7 mouse cellular contexts compared by ENCODE assay signal in genomic region chr11:31368965-31369647, GRCm38 (mm10). TPM values are rescaled to one million over a fixed set of nuclear protein-coding genes. Genes with fewer than 3 reads are reported as not detected.
DNase-seq lines count a peak whose midpoint lies in the region; ATAC-seq and TF ChIP-seq lines count a peak whose summit lies in the region.

No protein-coding gene starts in this region.

- no peak for TF ChIP-seq EP300 in stomach, postnatal 0 days (optimal IDR thresholded peaks at IDR 0.05)

- peak overlapping the region; percentile 54 for H3K4me3 ChIP-seq in hindbrain, postnatal 0 days (ENCODE audit: low read length)
- peak overlapping the region; percentile 57 for H3K4me3 ChIP-seq in limb, embryonic 13.5 days
- H3K4me3 ChIP-seq in midbrain, embryonic 12.5 days, result peak overlapping the region; percentile 55
- H3K4me3 ChIP-seq in stomach, postnatal 0 days (ENCODE audit: low read depth, low read length), result peak overlapping the region; percentile 56

- DNase-seq in WW6 (ENCODE audit: low read depth, low spot score), result peak; percentile 46
- peak; percentile 69 for DNase-seq in embryo, embryonic 10 days (ENCODE audit: low spot score)
- peak; percentile 46 for DNase-seq in gastrocnemius, postnatal 25 days
- peak; percentile 59 for DNase-seq in hindbrain, postnatal 0 days (ENCODE audit: low spot score)
- peak; percentile 66 for DNase-seq in stomach, postnatal 0 days (ENCODE audit: low spot score)

- H3K4me1 ChIP-seq in hindbrain, postnatal 0 days (ENCODE audit: insufficient read depth, low read length), result peaks cover 10% of the 10 kb centered on the region
- H3K4me1 ChIP-seq in limb, embryonic 13.5 days, result peaks cover 30% of the 10 kb centered on the region
- peaks cover 27% of the 10 kb centered on the region for H3K4me1 ChIP-seq in midbrain, embryonic 12.5 days
- peaks cover 4% of the 10 kb centered on the region; the same call in 1 of the 2 replicates for H3K4me1 ChIP-seq in stomach, postnatal 0 days (replicated peaks; ENCODE audit: control insufficient read depth, insufficient read depth)

- peak overlapping the region; percentile 90 for H3K4me2 ChIP-seq in hindbrain, postnatal 0 days (ENCODE audit: low read depth, low read length)
- peak overlapping the region; percentile 99 for H3K4me2 ChIP-seq in limb, embryonic 13.5 days (replicated peaks)
- peak overlapping the region; percentile 92 for H3K4me2 ChIP-seq in midbrain, embryonic 12.5 days (replicated peaks)
- peak overlapping the region; percentile 93 for H3K4me2 ChIP-seq in stomach, postnatal 0 days (replicated peaks; ENCODE audit: low read depth)

- no peak for TF ChIP-seq CTCF in hindbrain, postnatal 0 days (IDR thresholded peaks at IDR 0.05; ENCODE audit: low read depth)
- TF ChIP-seq CTCF in stomach, postnatal 0 days (IDR thresholded peaks at IDR 0.05; ENCODE audit: low read depth), result no peak

- WGBS in hindbrain, postnatal 0 days, result under 1% methylated on average over 50 of the region's 50 CpGs
- WGBS in limb, embryonic 13.5 days, result under 1% methylated on average over 50 of the region's 50 CpGs
- WGBS in midbrain, embryonic 12.5 days, result under 1% methylated on average over 50 of the region's 50 CpGs
- WGBS in stomach, postnatal 0 days, result under 1% methylated on average over 50 of the region's 50 CpGs

- H3K27ac ChIP-seq in hindbrain, postnatal 0 days, result 0 out of 2 replicates have a peak overlapping the region, but pooled peaks have one; percentile 15
- H3K27ac ChIP-seq in limb, embryonic 13.5 days, result no peak overlapping the region
- no peak overlapping the region for H3K27ac ChIP-seq in midbrain, embryonic 12.5 days (replicated peaks)
- H3K27ac ChIP-seq in stomach, postnatal 0 days (replicated peaks), result peak overlapping the region; percentile 49

- H3K9me3 ChIP-seq in hindbrain, postnatal 0 days (ENCODE audit: low read length), result no peaks in the 10 kb centered on the region
- H3K9me3 ChIP-seq in limb, embryonic 13.5 days, result no peaks in the 10 kb centered on the region; the same call in 1 of the 2 replicates
- H3K9me3 ChIP-seq in midbrain, embryonic 12.5 days, result no peaks in the 10 kb centered on the region
- H3K9me3 ChIP-seq in stomach, postnatal 0 days (ENCODE audit: control insufficient read depth, low read length), result no peaks in the 10 kb centered on the region

- ATAC-seq in hindbrain, postnatal 0 days, result peak; percentile 59
- ATAC-seq in limb, embryonic 13.5 days (ENCODE audit: low FRiP score, low read depth), result peak; percentile 58
- peak; percentile 72 for ATAC-seq in midbrain, embryonic 12.5 days (ENCODE audit: low FRiP score, low read depth)
- ATAC-seq in stomach, postnatal 0 days (ENCODE audit: low FRiP score, low TSS enrichment), result peak; percentile 67

- no peaks in the 10 kb centered on the region for H3K36me3 ChIP-seq in hindbrain, postnatal 0 days (ENCODE audit: insufficient read depth, low read length)
- H3K36me3 ChIP-seq in limb, embryonic 13.5 days, result no peaks in the 10 kb centered on the region
- no peaks in the 10 kb centered on the region for H3K36me3 ChIP-seq in midbrain, embryonic 12.5 days
- H3K36me3 ChIP-seq in stomach, postnatal 0 days (ENCODE audit: control insufficient read depth, insufficient read depth, low read length), result no peaks in the 10 kb centered on the region

- peak overlapping the region; percentile 44 for H3K9ac ChIP-seq in hindbrain, postnatal 0 days (replicated peaks; ENCODE audit: low read length)
- H3K9ac ChIP-seq in limb, embryonic 13.5 days, result peak overlapping the region; percentile 61
- peak overlapping the region; percentile 54 for H3K9ac ChIP-seq in midbrain, embryonic 12.5 days (replicated peaks)
- H3K9ac ChIP-seq in stomach, postnatal 0 days (ENCODE audit: low read length), result peak overlapping the region; percentile 61

- peaks cover 10% of the 10 kb centered on the region; the same call in 1 of the 2 replicates for H3K27me3 ChIP-seq in hindbrain, postnatal 0 days (ENCODE audit: insufficient read depth, low read length)
- H3K27me3 ChIP-seq in limb, embryonic 13.5 days, result peaks cover 81% of the 10 kb centered on the region
- H3K27me3 ChIP-seq in midbrain, embryonic 12.5 days, result peaks cover 75% of the 10 kb centered on the region
- no peaks in the 10 kb centered on the region for H3K27me3 ChIP-seq in stomach, postnatal 0 days (ENCODE audit: control insufficient read depth, insufficient read depth, low read length)

RNA-seq across cellular contexts. Expression of gene Stc2, which starts 0.8 kb away (rescaled TPM):
- total RNA-seq in gastrocnemius, postnatal 25 days (2021), result 1 to 10 TPM; 3.1 to 4.4 TPM
- 3.2 and 4.0 TPM in 2 replicates for total RNA-seq in hindbrain, postnatal 0 days (2014; rRNA removed)
- polyA plus RNA-seq in hindbrain, postnatal 0 days (2015; fragmentation: Nextera tagmentation; extraction: Ambion mirVana), result 1.2 and 1.3 TPM in 2 replicates
- polyA plus RNA-seq in limb, embryonic 13.5 days (2015; fragmentation: Nextera tagmentation; extraction: Ambion mirVana), result 2.2 and 2.5 TPM in 2 replicates
- polyA plus RNA-seq in midbrain, embryonic 12.5 days (2016; fragmentation: Nextera tagmentation; extraction: Ambion mirVana), result 0.71 and 0.93 TPM in 2 replicates
- polyA plus RNA-seq in stomach, postnatal 0 days (2015; fragmentation: Nextera tagmentation; extraction: Ambion mirVana), result 4.3 and 4.5 TPM in 2 replicates

Comparison
In these comparisons a context has a peak if more than half of its experiments do, and no peak if none do; other contexts are left out.
1. H3K27ac ChIP-seq: peak in hindbrain, postnatal 0 days (single experiment) and stomach, postnatal 0 days (single experiment); none in limb, embryonic 13.5 days (single experiment) and midbrain, embryonic 12.5 days (single experiment).
2. Peak in every context shown above with its lines, with median percentiles within 50 percentile points of each other: DNase-seq, ATAC-seq, H3K4me2 ChIP-seq, H3K4me3 ChIP-seq and H3K9ac ChIP-seq.